Mouse (Mus musculus): ENCODE data around the gene Rnf121.
A peak's percentile ranks its signal among the peaks of the same experiment; 100 is the strongest.

Rnf121 gene

GRCm38 (mm10) chr7:102065046-102065891 is at the start of gene Rnf121, which contains the start of the genes Xndc1 and Xntrpc:
Rnf121 (minus strand) TSS chr7:102065469.
Xndc1 (plus strand) TSS chr7:102065511.
Xntrpc (plus strand) TSS chr7:102065713.
- peak; percentile 95 to 96 for DNase-seq (ENCODE audit: low spot score in 2 of 2)

- DNase-seq (ENCODE audit: low spot score in 2 of 2): no peak
Observed at GRCm38 (mm10) chr7:102113151-102113729, 48.0 kb upstream of the Rnf121 start.

DNA sequence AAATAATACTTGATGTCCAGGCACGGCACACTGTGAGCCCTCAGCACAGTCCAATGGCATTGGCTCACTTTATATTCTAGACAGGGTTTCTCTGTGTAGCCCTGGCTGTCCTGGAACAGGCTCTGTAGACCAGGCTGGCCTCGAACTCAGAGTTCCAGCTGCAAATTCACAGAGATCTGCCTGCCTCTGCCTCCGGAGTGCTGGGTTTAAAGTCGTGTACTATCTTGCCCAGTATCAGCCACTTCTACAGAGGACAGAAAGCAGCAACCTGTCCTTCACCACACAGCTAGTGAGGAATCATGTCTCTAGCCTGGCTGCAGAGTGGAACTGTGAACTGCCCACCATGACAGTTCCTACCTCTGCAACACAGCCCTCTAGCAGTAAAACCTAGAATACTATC is 44.5 kb upstream of the Rnf121 start:
- no peak for DNase-seq (ENCODE audit: low spot score in 2 of 2)

DNA sequence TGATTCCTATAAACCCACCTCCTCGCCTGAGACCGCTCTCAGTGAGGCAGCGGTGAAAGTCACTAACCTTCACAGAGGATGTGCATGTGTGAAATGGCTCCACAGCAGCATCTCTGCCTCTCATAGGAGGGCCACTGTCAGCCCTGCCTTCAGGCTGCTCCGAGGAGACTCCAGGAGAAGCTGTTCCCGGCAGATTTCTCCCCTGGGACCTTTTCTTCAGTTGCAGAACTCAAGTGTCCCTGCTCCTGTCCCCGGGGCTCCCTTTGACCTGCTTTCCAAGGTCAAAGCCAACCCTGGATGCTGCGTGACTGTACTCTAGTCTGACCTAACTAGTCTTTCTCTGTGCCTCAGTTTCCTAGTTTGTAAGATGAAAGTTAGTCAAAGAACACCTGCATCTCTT is 43.9 kb upstream of the Rnf121 start, which contains the start of gene Art5:
Gene Art5 (minus strand): TSS at position 319 of the 400 bp plus-strand sequence.
- DNase-seq (ENCODE audit: low spot score in 2 of 2): no peak

DNA sequence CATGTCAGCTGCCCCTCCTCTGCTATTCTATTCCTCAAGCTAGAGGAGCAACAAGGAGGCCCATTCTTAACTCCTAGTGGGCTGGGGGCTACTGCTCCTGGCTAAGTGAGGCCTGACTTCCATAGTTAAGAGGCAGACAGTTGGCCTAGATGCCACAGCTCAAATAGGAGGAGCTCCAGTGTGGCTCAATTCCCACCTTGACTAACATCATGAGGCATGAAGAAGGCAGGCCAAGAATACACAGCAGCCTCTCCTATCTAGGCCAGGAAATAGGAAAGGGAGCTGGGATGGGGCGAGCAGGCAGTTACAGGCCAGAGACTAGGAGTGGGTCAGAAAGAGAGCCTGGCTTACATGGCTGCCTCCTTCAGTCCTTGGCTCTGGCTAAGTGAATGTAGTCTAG is 42.9 kb upstream of the Rnf121 start:
- no peak for DNase-seq (ENCODE audit: low spot score in 2 of 2)

DNA sequence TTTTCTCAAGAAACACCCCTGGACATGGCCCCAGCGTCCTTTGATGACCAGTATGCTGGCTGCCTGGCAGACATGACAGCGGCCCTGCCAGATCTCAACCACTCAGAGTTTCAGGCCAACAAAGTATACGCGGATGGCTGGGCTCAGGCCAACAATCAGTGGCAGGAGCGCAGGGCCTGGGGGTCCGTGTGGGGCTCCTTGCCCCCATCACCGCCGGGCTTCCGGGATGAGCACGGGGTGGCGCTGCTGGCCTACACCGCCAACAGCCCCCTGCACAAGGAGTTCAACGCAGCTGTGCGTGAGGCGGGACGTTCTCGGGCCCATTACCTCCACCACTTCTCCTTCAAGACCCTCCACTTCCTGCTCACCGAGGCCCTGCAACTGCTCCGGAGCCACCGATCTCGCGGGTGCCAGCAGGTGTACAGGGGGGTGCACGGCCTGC is 41.5 kb upstream of the Rnf121 start:
- DNase-seq (ENCODE audit: low spot score in 2 of 2): no peak

DNA sequence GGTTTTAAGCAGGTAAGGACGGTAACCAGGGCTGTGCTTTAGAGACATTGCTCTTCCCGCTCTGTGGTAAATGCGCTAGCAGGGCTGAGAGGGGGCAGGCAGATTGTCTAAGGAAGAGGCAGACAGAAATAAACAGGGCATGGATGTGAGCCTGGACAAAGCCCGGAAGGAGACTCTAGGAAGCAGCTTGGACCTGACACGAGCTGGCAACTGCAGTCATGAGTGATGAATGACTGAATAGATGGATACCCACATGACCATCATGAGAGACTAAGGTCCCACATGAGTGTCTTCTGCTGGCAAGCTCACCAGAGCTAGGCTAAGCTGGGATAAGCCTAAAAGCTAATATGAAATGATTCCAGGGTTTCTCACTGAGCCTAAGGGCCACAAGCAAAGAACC is 38.9 kb upstream of the Rnf121 start:
- no peak for DNase-seq (ENCODE audit: low spot score in 2 of 2)

- no peak for DNase-seq (ENCODE audit: low spot score in 2 of 2)
Observed at GRCm38 (mm10) chr7:102103555-102103954, 38.3 kb upstream of the Rnf121 start.

DNA sequence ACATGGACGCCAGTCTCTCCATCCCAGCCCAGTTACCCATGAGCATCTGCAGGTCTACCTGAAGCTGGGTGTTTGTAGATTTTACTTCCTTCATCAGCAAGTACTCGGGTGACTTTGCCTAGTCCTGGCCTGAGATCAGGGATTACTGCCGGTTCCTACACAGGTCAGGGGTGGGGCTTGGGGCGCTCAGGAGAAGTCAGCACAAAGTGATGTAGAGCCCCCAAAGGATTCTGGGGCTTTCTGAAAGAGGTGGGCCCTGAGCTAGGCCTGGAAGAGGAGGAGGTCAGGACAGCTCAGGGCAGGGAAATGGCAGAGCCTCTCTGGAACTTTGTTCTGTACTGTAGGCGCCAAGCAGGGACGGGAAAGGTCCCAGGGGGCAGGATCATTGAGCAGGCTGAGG is 37.4 kb upstream of the Rnf121 start:
- DNase-seq (ENCODE audit: low spot score in 2 of 2): no peak

DNA sequence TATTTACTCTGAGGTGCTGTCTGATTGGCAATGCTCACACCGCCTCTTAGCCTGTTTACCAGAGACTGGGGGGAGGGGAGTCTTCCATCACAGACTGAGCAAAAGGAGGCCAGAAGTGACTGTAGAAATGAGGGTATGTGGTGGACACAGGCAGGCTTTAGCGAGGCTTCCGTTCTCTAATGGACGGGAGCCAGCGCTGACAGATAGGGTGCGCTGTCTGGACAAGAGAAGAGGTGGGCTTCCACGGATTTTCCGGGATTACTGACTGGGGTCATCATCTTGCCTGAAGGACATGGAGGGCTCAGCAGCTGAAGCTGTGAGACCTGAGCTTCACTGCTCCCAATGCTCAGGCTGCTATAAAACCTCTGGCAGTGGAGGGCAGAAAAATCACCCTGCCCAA is 37.0 kb upstream of the Rnf121 start:
- DNase-seq (ENCODE audit: low spot score in 2 of 2): no peak

DNA sequence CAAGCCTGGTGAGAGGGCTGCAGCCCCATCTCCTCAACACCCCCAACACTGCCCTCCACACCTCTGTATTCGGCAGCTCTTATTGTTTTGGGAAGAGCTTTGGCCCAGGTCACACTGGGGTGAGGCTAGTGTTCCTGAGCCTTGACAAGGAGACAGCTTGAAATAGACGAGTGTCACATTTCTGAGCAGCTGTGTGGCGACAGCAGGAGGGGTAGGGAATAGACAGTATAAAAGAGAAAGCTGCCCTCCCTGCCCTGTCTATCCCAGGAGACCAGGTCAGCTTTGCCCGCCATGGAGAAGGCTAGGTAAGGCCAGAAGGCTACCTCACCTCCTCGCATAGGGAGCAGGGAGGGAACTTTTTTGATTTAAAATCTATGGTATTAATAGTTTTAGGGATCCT is 36.2 kb upstream of the Rnf121 start, which contains the start of gene Art1:
Gene Art1 (plus strand): TSS at position 257 of the 400 bp plus-strand sequence.
- no peak for DNase-seq (ENCODE audit: low spot score in 2 of 2)

GRCm38 (mm10) chr7:102100868-102101267 is 35.6 kb upstream of the Rnf121 start:
- no peak for DNase-seq (ENCODE audit: low spot score in 2 of 2)

- no peak for DNase-seq (ENCODE audit: low spot score in 2 of 2)
Observed at GRCm38 (mm10) chr7:102099760-102100661, 34.7 kb upstream of the Rnf121 start.

DNA sequence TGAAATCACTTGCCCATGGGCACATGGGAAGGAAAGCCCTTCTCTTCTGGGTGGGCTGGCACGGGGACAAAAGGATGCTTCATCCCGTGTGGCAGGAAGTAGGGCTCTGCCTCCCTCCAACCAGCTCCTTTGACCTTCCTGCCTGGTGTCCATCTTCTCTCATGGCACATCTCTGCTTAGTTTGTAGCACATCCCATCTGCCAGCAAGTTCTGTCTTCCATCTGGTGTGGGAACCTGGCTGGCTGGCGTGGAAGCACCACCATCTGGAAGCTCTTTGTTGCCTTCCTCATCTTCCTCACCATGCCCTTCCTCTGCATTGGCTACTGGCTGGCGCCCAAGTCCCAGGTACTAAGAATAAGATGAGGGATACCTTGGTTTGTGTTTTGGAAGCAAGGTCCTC is 22.1 kb upstream of the Rnf121 start:
- DNase-seq (ENCODE audit: low spot score in 2 of 2): peak in 1 of 2 experiments; percentile 38

GRCm38 (mm10) chr7:102084041-102084696 is 18.9 kb upstream of the Rnf121 start:
- no peak for DNase-seq (ENCODE audit: low spot score in 2 of 2)

GRCm38 (mm10) chr7:102082816-102083215 is 17.5 kb upstream of the Rnf121 start, which contains the start of gene Trpc2:
Trpc2 (plus strand) TSS chr7:102083116.
- DNase-seq (ENCODE audit: low spot score in 2 of 2): no peak

DNA sequence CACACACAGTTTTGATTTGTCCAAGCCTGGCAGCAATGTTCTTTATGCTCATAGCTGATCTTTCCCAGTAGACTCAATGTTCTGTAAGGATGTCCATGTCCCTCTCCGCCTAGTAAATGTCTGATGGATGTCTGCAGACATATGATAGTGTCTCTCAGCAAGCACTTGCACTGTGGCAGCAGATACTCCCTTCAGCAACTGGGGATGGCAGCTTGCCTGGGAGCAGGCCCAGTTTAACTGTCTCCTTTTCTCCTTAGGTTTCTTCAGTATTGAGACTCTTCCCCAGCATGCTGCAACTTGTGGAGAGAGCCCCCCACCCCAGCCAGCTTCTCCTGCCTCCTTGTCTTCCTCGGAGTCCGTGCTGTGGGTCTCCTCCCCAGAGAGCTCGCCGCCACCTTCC is 16.5 kb upstream of the Rnf121 start:
- DNase-seq (ENCODE audit: low spot score in 2 of 2): no peak

DNA sequence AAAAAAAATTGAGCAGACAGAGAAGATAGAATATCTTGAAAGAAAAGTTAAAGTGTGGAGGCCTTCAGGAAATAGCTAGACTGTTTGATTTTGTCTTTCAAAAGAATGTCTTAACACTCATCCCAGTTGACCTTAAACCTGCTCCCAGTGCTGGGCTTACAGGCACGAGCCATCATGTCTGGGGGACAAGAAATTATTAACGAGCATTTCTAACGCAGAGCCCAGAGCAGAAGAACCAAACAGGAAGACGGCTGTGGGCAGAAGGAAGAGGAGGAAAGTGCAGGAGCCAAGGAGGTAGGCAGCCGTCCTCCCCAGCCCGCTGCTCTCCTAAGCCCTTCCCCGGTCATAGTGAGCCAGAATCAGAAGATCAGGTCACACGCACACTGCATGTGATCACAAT is 15.0 kb upstream of the Rnf121 start:
- no peak for DNase-seq (ENCODE audit: low spot score in 2 of 2)

GRCm38 (mm10) chr7:102078517-102078916 is 13.2 kb upstream of the Rnf121 start:
- peak; percentile 15 to 47 for DNase-seq (ENCODE audit: low spot score in 2 of 2)

DNA sequence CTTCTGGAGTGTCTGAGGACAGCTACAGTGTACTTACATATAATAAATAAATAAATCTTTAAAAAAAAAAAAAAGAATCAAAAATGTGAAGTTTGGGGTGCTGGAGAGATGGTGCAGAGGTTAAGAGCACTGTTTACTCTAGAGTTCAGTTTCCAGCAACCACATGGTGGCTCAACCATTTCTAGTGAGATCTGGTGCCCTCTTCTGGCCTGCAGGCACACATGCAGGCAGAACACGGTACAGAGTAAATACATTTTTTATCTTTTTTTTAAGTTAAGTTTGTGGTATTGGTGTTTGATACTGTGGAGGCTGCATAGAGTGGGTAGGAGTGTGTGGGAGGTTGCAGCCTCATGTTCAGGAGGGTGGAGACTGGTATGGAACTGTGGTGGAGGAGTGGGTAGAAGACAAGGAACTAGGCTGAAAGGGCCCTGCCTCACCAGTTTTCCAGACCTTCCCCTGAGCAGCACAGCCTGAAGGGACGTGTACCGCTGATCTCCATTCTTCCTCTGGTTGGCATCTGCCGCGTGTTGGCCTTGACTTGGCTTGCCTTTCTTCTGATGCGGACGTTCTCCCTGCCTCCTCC is 11.5 kb upstream of the Rnf121 start:
- no peak for DNase-seq (ENCODE audit: low spot score in 2 of 2)

DNA sequence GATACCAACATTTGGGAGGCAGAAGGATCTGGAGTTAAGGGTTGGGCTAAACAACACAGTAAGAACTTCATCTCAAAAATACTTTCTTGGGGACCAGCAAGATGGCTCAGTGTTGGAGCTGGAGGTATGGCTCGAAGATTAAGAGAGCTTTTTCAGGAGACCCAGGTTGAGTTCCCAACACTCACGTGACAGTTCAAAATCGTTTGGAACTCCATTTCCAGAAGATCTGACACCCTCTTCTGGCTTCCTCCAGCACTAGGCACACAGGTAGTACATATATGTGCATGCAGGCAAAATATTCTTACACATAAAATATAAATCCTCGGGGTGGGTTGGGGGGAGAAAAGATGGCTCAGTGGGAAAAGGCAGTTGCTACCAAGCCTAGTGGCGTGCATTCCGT is 1.1 kb upstream of the Rnf121 start:
- no peak for DNase-seq (ENCODE audit: low spot score in 2 of 2)

Data from frontal cortex, postnatal 36 days (tissue).